Mouse (Mus musculus) activated CD4-positive, CD25-positive, alpha-beta regulatory T cell, adult 4 months (primary cell): ENCODE data around the gene Trim66. TPM values are rescaled to one million over a fixed set of nuclear protein-coding genes. Genes with fewer than 3 reads are reported as not detected.

Source experiments
- ATAC-seq: one replicate; pipeline ENCODE4 v1.8.0; 2017
- polyA plus RNA-seq, 2 experiments: library from polyadenylated mRNA; unstranded; fragments of 100-300 nt; shearing (Covaris generic); gene quantifications; one replicate each; pipeline ENCODE4 v1.2.1; 2017

Trim66 gene
- polyA plus RNA-seq, 2 experiments from 2014 or later, result not detected

GRCm38 (mm10) chr7:109519936-109520335 is 12.0 kb upstream of the Trim66 start:
- ATAC-seq, result no peak

DNA sequence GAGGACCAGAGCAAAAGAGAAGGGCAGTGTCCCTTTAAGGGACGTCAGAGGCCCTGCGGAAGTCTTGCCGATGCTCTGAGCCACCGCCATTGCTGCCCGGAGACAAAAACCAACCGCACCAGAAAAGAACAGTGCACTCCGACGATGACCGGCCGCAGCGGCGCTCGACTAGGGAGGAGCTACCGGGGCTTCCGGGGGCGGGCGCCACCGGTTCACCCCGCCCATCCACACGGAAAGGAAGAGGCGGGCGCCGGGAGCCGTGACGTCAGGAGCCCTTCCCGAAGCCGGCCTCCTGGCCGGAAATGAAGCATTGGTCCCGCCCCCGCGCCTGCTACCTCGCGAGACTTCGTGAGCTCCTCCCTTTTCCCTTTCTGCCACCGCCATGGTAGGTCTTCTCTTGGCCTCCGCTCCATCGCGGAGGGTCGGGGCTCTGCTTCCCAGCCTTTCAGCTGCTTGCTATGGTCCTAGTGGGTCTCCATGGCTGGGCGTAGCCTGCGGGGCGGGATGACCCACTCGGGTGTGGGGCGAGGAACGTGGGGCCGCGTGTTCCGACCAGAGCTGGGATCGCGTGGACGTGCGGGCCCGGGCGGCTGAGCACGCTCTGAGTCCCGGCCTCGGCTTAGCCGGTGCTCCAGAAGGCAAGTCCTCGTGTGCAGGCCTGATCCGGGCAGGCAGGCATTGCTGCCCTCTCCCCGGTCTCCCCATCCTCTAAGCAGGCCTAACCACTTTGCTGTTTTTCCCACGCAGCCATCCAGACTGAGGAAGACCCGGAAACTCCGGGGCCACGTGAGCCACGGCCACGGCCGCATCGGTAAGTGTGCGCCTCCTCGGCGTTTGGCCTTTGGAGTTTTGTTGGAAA is 11.1 kb upstream of the Trim66 start, which contains the start of gene Rpl27a:
Gene Rpl27a, plus strand, starts transcription at position 310 of the 859 bp plus-strand sequence.
- ATAC-seq, result peak; percentile 93

DNA sequence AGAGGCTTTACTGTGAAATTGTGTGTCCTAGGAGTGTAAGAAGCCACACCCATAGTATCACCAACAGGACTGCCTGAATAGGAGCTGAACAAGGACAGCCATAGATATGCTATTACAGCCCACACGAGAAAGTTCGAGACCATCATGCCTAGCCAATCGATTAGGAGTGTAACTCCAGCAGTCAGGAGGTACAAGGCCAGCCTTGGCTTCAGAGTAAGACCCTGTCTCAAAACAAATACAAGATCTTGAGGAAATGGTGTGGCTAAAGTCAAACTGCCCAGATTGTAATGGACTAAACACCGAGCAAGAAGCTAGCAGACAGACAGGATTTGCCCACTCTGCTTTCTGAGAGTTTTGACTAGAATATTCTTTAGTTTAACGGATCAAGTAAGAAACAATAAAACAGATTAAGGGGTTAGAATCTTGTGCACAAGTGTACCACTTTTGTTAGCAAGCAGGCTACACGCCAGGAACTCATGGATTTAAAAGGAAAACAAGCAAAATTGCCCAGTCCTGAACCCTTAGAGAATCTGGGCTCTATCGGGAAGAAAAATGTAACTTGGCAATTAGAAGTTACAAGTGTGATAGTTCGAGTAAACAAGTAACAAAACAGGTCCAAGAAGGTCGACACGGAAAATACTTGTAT is 10.2 kb upstream of the Trim66 start:
- no peak for ATAC-seq

GRCm38 (mm10) chr7:109516500-109516899 is 8.6 kb upstream of the Trim66 start:
- no peak for ATAC-seq

- no peak for ATAC-seq
Observed at GRCm38 (mm10) chr7:109511838-109512237, 3.9 kb upstream of the Trim66 start.

DNA sequence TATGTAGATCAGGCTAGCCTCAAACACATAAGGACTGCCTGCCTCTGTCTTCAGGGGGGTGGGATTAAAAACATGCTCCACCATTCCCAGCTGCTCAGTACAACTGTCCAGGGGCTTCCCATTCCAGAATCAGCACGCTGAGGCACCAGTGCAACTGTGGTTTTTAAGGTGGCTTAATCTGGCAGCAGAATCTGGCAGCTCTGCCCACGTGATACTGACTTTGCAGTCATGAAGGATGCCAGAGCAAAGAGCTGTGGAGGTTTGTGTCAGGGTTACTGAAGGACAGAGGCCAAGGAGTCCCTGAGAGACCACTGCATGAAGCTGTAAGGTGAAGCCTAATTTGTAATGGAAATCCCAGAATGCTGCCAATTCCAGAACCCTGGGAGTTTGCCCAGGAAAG is 2.9 kb upstream of the Trim66 start:
- no peak for ATAC-seq

- ATAC-seq, result no peak
Observed at GRCm38 (mm10) chr7:109507572-109507971, 362 bp downstream of the Trim66 start.

GRCm38 (mm10) chr7:109507119-109507518 is 815 bp downstream of the Trim66 start:
- no peak for ATAC-seq

- no peak for ATAC-seq
Observed at GRCm38 (mm10) chr7:109497507-109497906, 10.4 kb downstream of the Trim66 start.

DNA sequence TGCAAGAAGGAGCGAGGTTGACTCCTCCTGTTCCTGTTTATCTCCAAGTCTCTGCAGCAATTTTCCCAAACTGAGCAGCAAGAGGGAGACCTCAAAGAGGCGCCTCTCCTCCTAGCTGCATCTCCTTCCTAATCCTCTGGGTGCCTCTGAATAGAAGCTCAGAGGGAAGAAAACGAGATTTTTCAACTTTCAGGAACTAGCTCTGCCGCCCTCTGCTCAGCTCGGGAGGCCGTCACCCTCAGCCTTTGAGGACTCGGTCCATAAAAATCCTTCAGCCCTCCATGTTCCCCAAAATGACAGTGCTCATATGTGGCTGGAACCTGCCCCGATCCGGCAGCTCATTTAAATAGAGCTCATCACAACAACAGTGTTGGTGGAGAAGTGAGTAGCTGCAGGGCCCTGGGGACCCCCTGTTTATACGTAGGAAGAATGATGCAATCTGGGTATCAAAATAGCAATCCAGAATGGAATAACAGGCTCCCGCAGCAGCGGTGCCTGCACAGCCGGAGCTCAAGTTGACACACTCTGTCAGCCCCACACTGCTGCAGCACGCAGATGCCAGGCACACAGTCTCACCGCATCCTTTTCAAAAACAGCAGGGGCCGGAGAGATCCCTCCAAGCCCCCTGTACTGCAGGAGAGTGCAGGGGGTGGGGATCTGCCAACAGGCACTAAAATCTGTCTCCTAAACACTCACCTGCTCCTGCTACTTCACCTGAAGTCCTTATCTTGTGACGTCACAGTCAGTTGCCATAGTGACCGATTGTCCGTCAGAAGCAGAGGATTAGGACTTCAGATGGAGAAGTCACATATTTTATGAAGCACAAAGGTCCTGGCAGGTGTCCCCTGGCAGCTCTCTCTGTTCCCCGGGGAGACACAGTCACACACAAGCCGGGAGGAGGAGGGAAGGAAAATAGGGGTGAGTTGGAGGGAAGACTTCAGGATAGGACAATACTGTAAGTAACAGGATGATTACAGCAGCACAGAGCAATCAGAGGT is 14.3 kb downstream of the Trim66 start:
- no peak for ATAC-seq

- no peak for ATAC-seq
Observed at GRCm38 (mm10) chr7:109492616-109493318, 15.2 kb downstream of the Trim66 start.

DNA sequence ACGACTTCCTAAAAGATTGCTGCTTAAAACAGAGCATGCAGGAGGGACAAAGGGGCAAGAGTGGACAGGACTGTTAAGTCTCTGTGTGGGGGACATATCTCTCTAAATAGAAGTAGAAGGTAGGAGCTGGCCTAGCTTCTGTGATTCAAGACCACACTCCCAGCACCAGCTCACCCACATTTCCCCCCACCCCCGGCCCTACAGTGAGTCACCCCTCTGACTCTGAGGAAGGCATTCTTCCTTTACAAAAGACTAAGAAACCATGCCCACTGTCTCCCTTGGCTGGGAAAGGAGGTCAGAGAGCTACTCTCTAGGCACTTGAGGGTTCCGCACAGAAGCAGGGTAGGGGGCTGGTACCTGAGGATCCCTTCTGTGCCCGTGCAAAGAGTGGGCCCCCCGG is 23.7 kb downstream of the Trim66 start:
- ATAC-seq, result no peak

DNA sequence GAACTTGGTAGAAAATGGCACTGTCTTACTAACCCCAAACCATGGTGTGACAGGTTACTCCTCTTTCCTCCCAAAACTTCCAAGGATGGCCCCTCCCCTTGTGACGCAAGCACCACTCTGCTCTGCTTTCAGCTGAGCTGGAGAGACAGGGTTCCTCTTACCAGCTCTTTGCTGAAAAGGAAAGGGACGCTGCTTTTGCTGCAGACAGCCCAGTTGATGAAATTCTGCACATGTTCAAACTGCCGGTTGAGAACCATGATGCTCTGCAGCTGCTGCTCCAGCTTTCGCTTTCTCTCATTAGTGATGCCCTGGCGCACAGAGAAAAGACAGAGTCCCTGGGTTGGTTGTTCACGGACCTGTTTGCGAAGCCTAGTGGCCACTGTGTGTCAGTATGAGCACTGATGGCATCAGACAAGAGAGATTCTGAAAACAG is 27.2 kb downstream of the Trim66 start:
- ATAC-seq, result no peak

DNA sequence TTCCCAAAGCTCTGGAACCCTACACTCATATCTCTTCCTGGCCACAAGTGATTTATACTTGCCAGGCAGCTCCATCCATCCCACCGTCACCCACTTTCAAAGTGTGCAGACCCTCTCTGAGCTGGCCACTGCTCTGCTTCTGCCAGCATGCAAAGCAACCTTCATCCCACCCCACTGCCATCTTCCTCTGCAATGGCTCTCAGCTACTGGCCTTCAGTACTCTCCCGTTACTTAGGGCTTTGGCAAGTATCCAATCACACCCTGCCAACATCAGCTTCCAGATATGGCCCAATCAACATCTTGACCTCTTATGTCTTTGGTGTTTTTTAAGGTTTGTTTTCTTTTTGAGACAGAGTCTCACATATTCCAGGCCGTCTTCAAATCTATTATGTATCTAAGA is 30.0 kb downstream of the Trim66 start:
- ATAC-seq, result no peak

DNA sequence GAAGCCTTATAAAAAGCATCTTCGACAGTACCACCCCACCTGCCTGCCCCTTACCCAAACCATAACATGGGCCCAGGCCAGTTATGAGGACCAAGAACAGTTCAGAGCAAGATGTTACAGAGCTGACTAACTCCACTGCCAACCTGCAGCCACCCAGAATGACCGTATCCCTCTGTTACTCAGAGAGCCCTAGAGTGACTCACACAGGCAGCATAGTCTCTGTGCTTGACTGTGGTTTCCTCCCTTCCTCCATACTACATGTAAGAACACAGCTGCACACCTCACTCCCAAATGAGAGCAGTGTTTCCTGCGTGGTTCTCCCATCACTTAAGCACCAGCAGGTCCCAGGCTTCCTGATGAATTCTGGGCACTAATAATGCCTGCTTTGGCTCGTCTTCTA is 37.2 kb downstream of the Trim66 start:
- ATAC-seq, result no peak

DNA sequence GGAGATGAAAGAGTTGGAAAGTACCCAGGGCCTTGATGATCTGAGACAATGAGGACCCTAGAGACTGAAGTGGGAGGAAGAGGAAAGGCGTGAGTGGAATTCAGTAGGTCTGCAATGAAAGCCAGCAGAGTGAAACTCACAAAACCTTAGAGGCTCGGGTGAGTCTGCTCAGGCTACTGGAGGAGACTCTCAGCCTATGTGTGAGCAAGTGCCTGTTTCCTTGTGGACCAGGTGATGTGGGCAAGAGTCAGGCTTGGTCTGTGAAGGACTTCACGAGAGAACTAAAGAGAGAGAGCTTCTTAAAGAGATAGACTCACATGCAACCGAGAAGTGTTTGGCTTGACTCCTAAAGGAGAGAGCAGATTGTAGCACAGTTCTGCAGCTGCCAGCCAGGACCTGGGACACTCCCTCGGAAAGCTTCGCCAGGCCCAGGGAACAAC is 39.7 kb downstream of the Trim66 start:
- ATAC-seq, result no peak

DNA sequence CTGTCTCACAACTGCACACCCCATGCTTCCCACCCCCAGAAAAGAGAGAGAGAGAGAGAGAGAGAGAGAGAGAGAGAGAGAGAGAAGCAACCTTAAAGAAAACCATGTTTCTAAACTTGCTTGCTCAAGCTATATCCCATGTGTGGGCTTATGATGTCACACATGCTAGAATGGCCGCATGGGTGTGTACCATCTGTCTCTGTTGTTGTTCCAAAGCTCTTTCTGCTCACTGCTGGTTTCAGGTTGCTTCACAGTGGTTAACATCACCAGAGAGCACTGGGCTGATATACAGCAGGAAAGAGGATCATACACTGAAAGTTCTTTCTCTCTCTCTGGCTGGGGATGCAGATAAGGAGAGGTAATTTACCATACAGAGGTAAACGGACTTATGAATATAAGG is 40.3 kb downstream of the Trim66 start:
- ATAC-seq, result no peak

DNA sequence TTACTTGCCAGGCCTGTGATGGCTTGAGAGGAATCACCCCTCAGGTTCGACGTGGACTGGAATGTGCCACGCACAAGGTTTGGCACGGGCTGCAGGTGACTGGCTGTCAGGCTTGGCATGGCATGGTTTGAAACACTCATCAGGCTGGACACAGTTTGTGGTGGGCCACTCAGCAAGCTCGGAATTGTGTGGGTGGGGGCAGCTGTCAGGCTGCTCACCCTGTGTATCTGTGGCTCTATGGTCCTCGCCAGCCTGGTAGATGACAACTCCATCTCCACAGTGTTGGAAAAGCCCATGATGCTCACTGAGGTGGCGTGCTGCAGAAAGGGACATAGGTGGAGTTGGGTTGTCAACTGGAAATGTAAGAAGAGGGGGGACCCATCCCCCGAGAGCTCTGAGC is 47.2 kb downstream of the Trim66 start:
- no peak for ATAC-seq

DNA sequence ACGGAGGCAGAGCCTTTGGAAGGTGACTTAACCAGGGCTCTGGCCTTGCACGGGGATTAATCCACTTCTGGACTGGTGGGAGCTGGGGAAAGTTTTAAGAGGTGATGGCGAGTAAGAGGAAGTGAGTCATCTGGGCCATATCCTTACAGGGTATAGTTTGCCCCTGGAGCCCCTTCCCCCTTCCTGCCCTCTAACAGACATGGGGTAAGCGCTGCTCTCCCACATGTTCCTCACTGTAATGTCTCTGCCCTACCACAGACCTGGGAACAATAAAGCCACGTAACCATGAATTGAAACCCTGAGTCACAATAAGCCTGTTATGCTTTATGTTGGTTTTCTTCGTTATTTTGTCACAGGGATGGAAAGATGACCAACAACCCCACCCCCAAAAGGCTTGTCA is 51.4 kb downstream of the Trim66 start:
- ATAC-seq, result no peak

DNA sequence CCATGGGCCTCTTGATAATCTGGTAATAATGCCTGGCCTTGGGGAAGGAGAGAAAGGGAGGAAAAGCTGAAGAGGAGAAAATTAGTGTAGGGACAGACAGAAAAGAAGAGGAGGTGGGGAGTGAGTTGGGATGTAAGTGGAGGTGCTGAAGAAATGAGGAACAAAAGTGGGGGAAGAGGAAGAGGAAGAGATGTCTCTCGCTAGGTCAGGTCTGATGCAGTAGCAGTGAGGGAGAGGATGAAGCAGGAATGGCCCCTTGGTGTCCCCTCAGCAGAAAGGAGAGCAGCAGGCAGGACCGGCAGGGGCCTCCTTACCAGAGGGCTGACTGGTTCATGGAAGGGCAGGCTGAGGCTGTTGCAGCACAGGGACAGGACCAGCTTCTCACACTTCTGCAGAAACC is 52.2 kb downstream of the Trim66 start:
- no peak for ATAC-seq

- ATAC-seq, result no peak
Observed at GRCm38 (mm10) chr7:109454856-109455255, 53.1 kb downstream of the Trim66 start.

GRCm38 (mm10) chr7:109448060-109448459 is 59.9 kb downstream of the Trim66 start:
- no peak for ATAC-seq
